Mouse (Mus musculus): ENCODE results near the gene Vmp1. TPM values are rescaled to one million over a fixed set of nuclear protein-coding genes. Genes with fewer than 3 reads are reported as not detected.

Gene Vmp1
- total and polyA plus RNA-seq, 3 experiments, result 80.9 to 209 (median 167) TPM

GRCm38 (mm10) chr11:86572623-86573022 is 111.0 kb downstream of the Vmp1 start:
- in situ Hi-C loops (cut with MboI; ENCODE audit: low pct_ligation_motif_present, low pct_unique_long_range_greater_than_20kb, low sequenced_read_pairs) (loop anchor here (10.0 to 25.0 kb wide), 2 partner anchors 265 to 432 kb away; no protein-coding TSS in a partner anchor), dilution Hi-C loops (cut with MboI; ENCODE audit: extremely low pct_ligation_motif_present, extremely low pct_unique_long_range_greater_than_20kb, low sequenced_read_pairs) (no loop called here)
- no peaks in the 10 kb centered on the region for H3K9me3 ChIP-seq (replicated peaks; ENCODE audit: low read length)
- H3K27me3 ChIP-seq (replicated peaks), result no peaks in the 10 kb centered on the region
- TF ChIP-seq IRF4 (IDR thresholded peaks at IDR 0.05; ENCODE audit: low read depth, low read length), result peak; percentile 44; the same call in 1 of the 2 replicates
- peak; percentile 82 for TF ChIP-seq SMC3 (IDR thresholded peaks at IDR 0.05; ENCODE audit: low read depth, low read length)
- peak in 1 of 2 experiments; percentile 74; a peak in 2 of 4 replicates for TF ChIP-seq CTCF (conservative IDR thresholded peaks at IDR 0.05 in 1 of 2, IDR thresholded peaks at IDR 0.05 in 1 of 2; ENCODE audit: low read depth in 2 of 2, low read length in 2 of 2)
- peak; percentile 24; the same call in 1 of the 2 replicates for TF ChIP-seq MEF2A (IDR thresholded peaks at IDR 0.05; ENCODE audit: borderline replicate concordance, low read depth, low read length)
- no peak for TF ChIP-seq NRF1 (IDR thresholded peaks at IDR 0.05; ENCODE audit: low read depth, low read length)
- peak; percentile 71 for TF ChIP-seq RAD21 (IDR thresholded peaks at IDR 0.05; ENCODE audit: low read depth, low read length)
- no peak for TF ChIP-seq ZMIZ1 (IDR thresholded peaks at IDR 0.05; ENCODE audit: low read depth, low read length)
- peak; percentile 78 for TF ChIP-seq ZC3H11A (IDR thresholded peaks at IDR 0.05; ENCODE audit: low read depth, low read length)
- no peak for TF ChIP-seq JUN (IDR thresholded peaks at IDR 0.05; ENCODE audit: insufficient read depth, low read depth, low read length)
- H3K4me3 ChIP-seq (replicated peaks in 1 of 3; ENCODE audit: low read depth in 2 of 3, low read length in 2 of 3, poor library complexity in 1 of 3), result no peak overlapping the region
- no peak overlapping the region for H3K9ac ChIP-seq (ENCODE audit: insufficient read depth, low read depth)
- DNase-seq (ENCODE audit: extremely low read depth), result no peak
- H3K27ac ChIP-seq (ENCODE audit: insufficient read depth, low read depth), result no peak overlapping the region
- no peaks in the 10 kb centered on the region for H3K79me2 ChIP-seq (replicated peaks; ENCODE audit: control insufficient read depth, extremely low read depth, insufficient read depth, poor library complexity, severe bottlenecking)
- no peak overlapping the region for H3K4me2 ChIP-seq (ENCODE audit: insufficient read depth, low read depth, poor library complexity, severe bottlenecking)
- peaks cover 0 to 11% of the 10 kb centered on the region in 2 experiments for H3K36me3 ChIP-seq (replicated peaks in 1 of 2; ENCODE audit: control insufficient read depth in 1 of 2, insufficient read depth in 1 of 2, low read length in 1 of 2)
- H3K4me1 ChIP-seq (ENCODE audit: control insufficient read depth in 1 of 2, insufficient read depth in 2 of 2), result peaks cover 37 to 82% of the 10 kb centered on the region in 2 experiments

GRCm38 (mm10) chr11:86571871-86572270 is 111.8 kb downstream of the Vmp1 start:
- Histone ChIP-seq H3K36me3 (replicated peaks in 1 of 2; ENCODE audit: control insufficient read depth in 1 of 2, insufficient read depth in 1 of 2, low read length in 1 of 2) (peaks cover 0 to 18% of the 10 kb centered on the region in 2 experiments), H3K9ac (ENCODE audit: insufficient read depth, low read depth) (no peak overlapping the region), H3K4me2 (ENCODE audit: insufficient read depth, low read depth, poor library complexity, severe bottlenecking) (no peak overlapping the region), H3K4me3 (replicated peaks in 1 of 3; ENCODE audit: low read depth in 2 of 3, low read length in 2 of 3, poor library complexity in 1 of 3) (no peak overlapping the region), H3K4me1 (ENCODE audit: control insufficient read depth in 1 of 2, insufficient read depth in 2 of 2) (peaks cover 38 to 79% of the 10 kb centered on the region in 2 experiments), H3K27ac (ENCODE audit: insufficient read depth, low read depth) (no peak overlapping the region), H3K27me3 (replicated peaks) (no peaks in the 10 kb centered on the region), H3K79me2 (replicated peaks; ENCODE audit: control insufficient read depth, extremely low read depth, insufficient read depth, poor library complexity, severe bottlenecking) (no peaks in the 10 kb centered on the region), H3K9me3 (replicated peaks; ENCODE audit: low read length) (no peaks in the 10 kb centered on the region)
- dilution Hi-C loops (cut with MboI; ENCODE audit: extremely low pct_ligation_motif_present, extremely low pct_unique_long_range_greater_than_20kb, low sequenced_read_pairs) (no loop called here), in situ Hi-C loops (cut with MboI; ENCODE audit: low pct_ligation_motif_present, low pct_unique_long_range_greater_than_20kb, low sequenced_read_pairs) (loop anchor here (10.0 to 25.0 kb wide), 2 partner anchors 265 to 433 kb away; no protein-coding TSS in a partner anchor)
- TF ChIP-seq RCOR1 (conservative IDR thresholded peaks at IDR 0.05; ENCODE audit: low read depth, low read length), result no peak
- no peak for TF ChIP-seq SIN3A (IDR thresholded peaks at IDR 0.05; ENCODE audit: low read length)
- TF ChIP-seq RAD21 (IDR thresholded peaks at IDR 0.05; ENCODE audit: low read depth, low read length), result no peak
- no peak for TF ChIP-seq E2F4 (IDR thresholded peaks at IDR 0.05; ENCODE audit: insufficient replicate concordance, low read depth, low read length)
- no peak for TF ChIP-seq MXI1 (IDR thresholded peaks at IDR 0.05; ENCODE audit: low read depth, low read length)
- TF ChIP-seq MAFK (IDR thresholded peaks at IDR 0.05; ENCODE audit: insufficient replicate concordance, low read length), result no peak
- TF ChIP-seq MYC (IDR thresholded peaks at IDR 0.05; ENCODE audit: low read depth, low read length), result no peak
- TF ChIP-seq ZKSCAN1 (IDR thresholded peaks at IDR 0.05; ENCODE audit: borderline replicate concordance, low read depth, low read length), result no peak
- TF ChIP-seq POLR2AphosphoS2 (IDR thresholded peaks at IDR 0.05; ENCODE audit: low read depth, low read length), result no peak
- no peak for TF ChIP-seq ZC3H11A (IDR thresholded peaks at IDR 0.05; ENCODE audit: low read depth, low read length)
- no peak for TF ChIP-seq MEF2A (IDR thresholded peaks at IDR 0.05; ENCODE audit: borderline replicate concordance, low read depth, low read length)
- no peak for TF ChIP-seq ZNF384 (IDR thresholded peaks at IDR 0.05; ENCODE audit: low read depth, low read length)
- no peak for TF ChIP-seq ZMIZ1 (IDR thresholded peaks at IDR 0.05; ENCODE audit: low read depth, low read length)
- no peak for DNase-seq (ENCODE audit: extremely low read depth)

Measured in CH12.LX (cell line).